Mouse (Mus musculus): ENCODE results near the gene Cntn4.

GRCm38 (mm10) chr6:106277139-106277538 lies 599.7 kb downstream of the Cntn4 start:
- no peak for TF ChIP-seq CTCF (IDR thresholded peaks at IDR 0.05; ENCODE audit: control insufficient read depth, insufficient read depth, insufficient replicate concordance, low read depth, low read length)
- TF ChIP-seq POLR2A (IDR thresholded peaks at IDR 0.05; ENCODE audit: control insufficient read depth, low read depth, low read length) = no peak
